ENCODE assay signal across 13 mouse cellular contexts in genomic region chr1:138596127-138596706, GRCm38 (mm10). TPM values are rescaled to one million over a fixed set of nuclear protein-coding genes. Genes with fewer than 3 reads are reported as not detected.
A peak's percentile ranks its signal among the peaks of the same experiment; 100 is the strongest.
DNase-seq lines count a peak whose midpoint lies in the region; ATAC-seq lines count a peak whose summit lies in the region.
"Had no signal": no experiment of that assay in that cellular context is flagged by ENCODE, and none has a peak within 500 bp of the region (broad histone marks: within the 10 kb centered on the region; RNA-seq: fewer than 3 reads in every experiment).

No protein-coding gene starts in this region.

- WGBS in forebrain, embryonic 16.5 days, result 54% methylated on average over 4 of the region's 4 CpGs

- peak overlapping the region; percentile 14; the same call in 1 of the 2 replicates for H3K27ac ChIP-seq in forebrain, embryonic 16.5 days (ENCODE audit: low read length)
- H3K27ac ChIP-seq: limb, embryonic 15.5 days had no signal

- H3K4me2 ChIP-seq in forebrain, embryonic 16.5 days (ENCODE audit: low read length), result no peak overlapping the region
- H3K4me2 ChIP-seq: limb, embryonic 15.5 days had no signal

- intact Hi-C loops in gastrocnemius, postnatal 36 days (cut with DNase I), result no loop called here

- peaks cover 8% of the 10 kb centered on the region; the same call in 1 of the 2 replicates for H3K4me1 ChIP-seq in forebrain, embryonic 16.5 days (replicated peaks; ENCODE audit: control insufficient read depth, insufficient read depth, low read length)
- H3K4me1 ChIP-seq: limb, embryonic 15.5 days had no signal

- no peak for ATAC-seq in forebrain, embryonic 16.5 days
- ATAC-seq: midbrain, embryonic 16.5 days had no signal

- no peaks in the 10 kb centered on the region for H3K9me3 ChIP-seq in forebrain, embryonic 16.5 days (ENCODE audit: control insufficient read depth, low read length)
- H3K9me3 ChIP-seq: limb, embryonic 15.5 days had no signal

- peak; percentile 14 for DNase-seq in gastrocnemius, postnatal 10 days
- DNase-seq in gastrocnemius, postnatal 36 days, result no peak
- DNase-seq in retina, postnatal 1 day, result peak; percentile 22
- DNase-seq in retina, embryonic 14.5 days (ENCODE audit: low spot score), result no peak
- no peak for DNase-seq in left cerebral cortex, adult 9 months (ENCODE audit: low spot score in 2 of 2)
- no peak for DNase-seq in layer of hippocampus, adult 18-20 months (ENCODE audit: low spot score in 2 of 2)
- no peak for DNase-seq in adrenal gland, postnatal 25 days
- DNase-seq: cerebellum, adult 11 months; kidney, adult 8-10 months; lung, postnatal 14 days had no signal

- no peak overlapping the region for H3K9ac ChIP-seq in forebrain, embryonic 16.5 days (replicated peaks; ENCODE audit: low read depth, low read length)
- H3K9ac ChIP-seq: limb, embryonic 15.5 days had no signal

- no peaks in the 10 kb centered on the region for H3K36me3 ChIP-seq in forebrain, embryonic 16.5 days (ENCODE audit: control insufficient read depth, insufficient read depth)
- H3K36me3 ChIP-seq: limb, embryonic 15.5 days had no signal

- H3K4me3 ChIP-seq in forebrain, embryonic 16.5 days (replicated peaks; ENCODE audit: low read length), result no peak overlapping the region
- H3K4me3 ChIP-seq: limb, embryonic 15.5 days had no signal

- H3K27me3 ChIP-seq in forebrain, embryonic 16.5 days (replicated peaks; ENCODE audit: control insufficient read depth, insufficient read depth, low read length), result no peaks in the 10 kb centered on the region
- H3K27me3 ChIP-seq: limb, embryonic 15.5 days had no signal

RNA-seq across cellular contexts. Expression of gene Nek7, which starts 23.7 kb away (rescaled TPM):
- 10 to 100 TPM; 57.2 to 57.5 TPM for total RNA-seq in gastrocnemius, postnatal 10 days (2021)
- total RNA-seq in gastrocnemius, postnatal 36 days (2021), result 10 to 100 TPM; 85.8 to 90.1 TPM
- polyA plus RNA-seq in forebrain, embryonic 16.5 days (2015; fragmentation: Nextera tagmentation; extraction: Ambion mirVana), result 9.5 and 11.6 TPM in 2 replicates
- 10 to 100 TPM; 35.9 to 39.7 TPM for total RNA-seq in layer of hippocampus, adult 18-20 months (2021)
- total RNA-seq in adrenal gland, postnatal 25 days (2021), result 45.5 and 51.2 TPM in 2 replicates

Comparison
In these comparisons a context has a peak if more than half of its experiments do, and no peak if none do; other contexts are left out.
1. DNase-seq: peak in gastrocnemius, postnatal 10 days (single experiment) and retina, postnatal 1 day (single experiment); none in gastrocnemius, postnatal 36 days (0 of 2), retina, embryonic 14.5 days (single experiment), left cerebral cortex, adult 9 months (0 of 2), layer of hippocampus, adult 18-20 months (0 of 2) and adrenal gland, postnatal 25 days (single experiment).